ENCODE assay signal across 21 mouse cellular contexts in the genomic region with DNA sequence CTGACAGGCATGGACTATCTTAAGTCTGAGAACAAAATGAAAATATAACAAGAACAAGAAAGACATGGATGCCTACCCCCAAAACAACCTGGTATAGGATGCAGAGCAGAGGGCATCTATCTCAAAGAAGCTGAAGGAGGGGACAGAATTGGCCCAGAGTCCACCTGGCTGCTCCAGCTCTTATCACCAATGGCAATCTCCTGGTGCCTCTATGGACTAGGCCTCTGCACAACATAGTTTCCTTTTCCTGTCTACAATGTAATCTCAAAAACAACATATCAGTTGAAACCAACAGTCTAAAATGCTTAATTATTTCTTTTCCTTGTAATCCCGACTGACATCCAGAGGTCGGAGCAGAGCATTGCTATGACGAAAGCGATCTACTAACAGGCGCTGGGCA. TPM values are rescaled to one million over a fixed set of nuclear protein-coding genes. Genes with fewer than 3 reads are reported as not detected.
DNase-seq lines count a peak whose midpoint lies in the region; ATAC-seq and TF ChIP-seq lines count a peak whose summit lies in the region.
"Had no signal": no experiment of that assay in that cellular context is flagged by ENCODE, and none has a peak within 500 bp of the region (broad histone marks: within the 10 kb centered on the region; RNA-seq: fewer than 3 reads in every experiment).

No protein-coding gene starts in this region.

- H3K4me3 ChIP-seq in heart, embryonic 11.5 days (ENCODE audit: low read depth, low read length) = no peak overlapping the region
- H3K4me3 ChIP-seq in MEL (ENCODE audit: control insufficient read depth in 1 of 2, insufficient read depth in 1 of 2, low read depth in 2 of 2, low read length in 2 of 2) = no peak overlapping the region

- H3K79me2 ChIP-seq in MEL (ENCODE audit: control insufficient read depth, insufficient read depth, low read length, poor library complexity) = no peaks in the 10 kb centered on the region

- TF ChIP-seq POLR2A in MEL (IDR thresholded peaks at IDR 0.05; ENCODE audit: control insufficient read depth in 1 of 2, insufficient read depth in 1 of 2, low read depth in 1 of 2, low read length in 2 of 2, poor library complexity in 1 of 2) = no peak

- no peaks in the 10 kb centered on the region for H3K4me1 ChIP-seq in heart, embryonic 11.5 days (ENCODE audit: control insufficient read depth, insufficient read depth, low read length)
- no peaks in the 10 kb centered on the region; a peak in 1 of 4 replicates for H3K4me1 ChIP-seq in MEL (ENCODE audit: control insufficient read depth in 1 of 2, insufficient read depth in 2 of 2, low read length in 2 of 2)

- ATAC-seq in heart, embryonic 11.5 days (replicated peaks; ENCODE audit: insufficient number of reproducible peaks, low FRiP score, low TSS enrichment) = no peak
- ATAC-seq: activated CD4-positive, CD25-positive, alpha-beta regulatory T cell, adult 4 months; CD4-positive, CD25-positive, alpha-beta regulatory T cell, adult 4 months; Patski had no signal

- H3K27ac ChIP-seq in heart, embryonic 11.5 days (ENCODE audit: low read depth, low read length) = no peak overlapping the region
- H3K27ac ChIP-seq in MEL (ENCODE audit: control insufficient read depth, low read depth, low read length) = no peak overlapping the region

- no peaks in the 10 kb centered on the region for H3K27me3 ChIP-seq in heart, embryonic 11.5 days (ENCODE audit: control insufficient read depth, insufficient read depth, low read length)
- no peaks in the 10 kb centered on the region for H3K27me3 ChIP-seq in MEL (ENCODE audit: control insufficient read depth in 1 of 2, insufficient read depth in 2 of 2, low read length in 2 of 2)
- H3K27me3 ChIP-seq: CH12.LX, Patski had no signal

- TF ChIP-seq EP300 in MEL (IDR thresholded peaks at IDR 0.05; ENCODE audit: low read depth in 1 of 2, low read length in 2 of 2) = no peak

- TF ChIP-seq RAD21 in MEL (IDR thresholded peaks at IDR 0.05; ENCODE audit: low read depth, low read length) = no peak

- WGBS in heart, embryonic 11.5 days (ENCODE audit: insufficient replicate concordance) = 92% methylated on average over 5 of the region's 5 CpGs

- TF ChIP-seq CTCF in MEL (IDR thresholded peaks at IDR 0.05 in 2 of 3, conservative IDR thresholded peaks at IDR 0.05 in 1 of 3; ENCODE audit: control insufficient read depth in 1 of 3, insufficient read depth in 1 of 3, low read depth in 2 of 3, low read length in 3 of 3, poor library complexity in 1 of 3, severe bottlenecking in 1 of 3) = no peak

- H3K4me2 ChIP-seq in heart, embryonic 11.5 days = no peak overlapping the region

- H3K9ac ChIP-seq in heart, embryonic 11.5 days (ENCODE audit: low read depth, low read length) = no peak overlapping the region
- H3K9ac ChIP-seq in MEL (ENCODE audit: control insufficient read depth, low read depth, low read length, poor library complexity, severe bottlenecking) = no peak overlapping the region

- no peaks in the 10 kb centered on the region for H3K36me3 ChIP-seq in heart, embryonic 11.5 days (ENCODE audit: control insufficient read depth, insufficient read depth, low read length)
- H3K36me3 ChIP-seq in MEL (ENCODE audit: control insufficient read depth in 1 of 2, insufficient read depth in 2 of 2, low read length in 2 of 2) = no peaks in the 10 kb centered on the region
- H3K36me3 ChIP-seq: G1E had no signal

- peak; percentile 55 for DNase-seq in heart, adult 11 months
- DNase-seq in MEL (ENCODE audit: low read depth, low spot score) = no peak
- no peak for DNase-seq in spleen, postnatal 10 days (ENCODE audit: low spot score in 2 of 2)
- DNase-seq: adrenal gland, adult 2 months; adrenal gland, adult 8-10 months; adrenal gland, postnatal 10 days; adrenal gland, postnatal 14 days; adrenal gland, postnatal 25 days; adrenal gland, postnatal 36 days; B cell, adult 2 months; cerebellum, adult 11 months; cerebellum, adult 11-12 months; cerebellum, adult 18-20 months; cerebellum, adult 2 months had no signal

- H3K9me3 ChIP-seq in heart, embryonic 11.5 days (replicated peaks; ENCODE audit: control insufficient read depth, low read length) = no peaks in the 10 kb centered on the region
- H3K9me3 ChIP-seq in MEL (replicated peaks; ENCODE audit: insufficient read depth, low read length) = no peaks in the 10 kb centered on the region
- H3K9me3 ChIP-seq: G1E had no signal

TF ChIP-seq in MEL, 35 proteins besides CTCF, POLR2A, EP300 and RAD21:
- no peak for TF ChIP-seq JUND (IDR thresholded peaks at IDR 0.05; ENCODE audit: low read depth, low read length)
- 0 out of 2 replicates have a peak, but pooled peaks have one; percentile 20 for TF ChIP-seq GATA1 (IDR thresholded peaks at IDR 0.05; ENCODE audit: low read depth, low read length)

RNA-seq across cellular contexts. Expression of a gene that starts 29.4 kb away (rescaled TPM):
- 24.3 and 27.9 TPM in 2 replicates for polyA plus RNA-seq in heart, embryonic 11.5 days (2014; fragmentation: Nextera tagmentation; extraction: Ambion mirVana)
- 24.7 and 27.5 TPM in 2 replicates for total RNA-seq in MEL (2012; rRNA removed)
- polyA plus RNA-seq in MEL (2012; ENCODE audit: insufficient read depth in 1 of 2, insufficient read length in 2 of 2, low read depth in 1 of 2, low replicate concordance in 2 of 2, missing spikeins in 1 of 2) = 100 to 1,000 TPM in 1 of 2 experiments, 10 to 100 TPM in 1; 37.3 to 191 TPM

RNA-seq across cellular contexts. Expression of a gene that starts 36.8 kb away (rescaled TPM):
- polyA plus RNA-seq in heart, embryonic 11.5 days (2014; fragmentation: Nextera tagmentation; extraction: Ambion mirVana) = not detected in 2 replicates
- total RNA-seq in MEL (2012; rRNA removed) = not detected in 2 replicates
- polyA plus RNA-seq in MEL (2012; ENCODE audit: insufficient read depth in 1 of 2, insufficient read length in 2 of 2, low read depth in 1 of 2, low replicate concordance in 2 of 2, missing spikeins in 1 of 2) = under 1 TPM in 1 of 2 experiments, not detected in 1; 0.06 TPM
- total RNA-seq: ES-E14, G1E had no signal
- polyA plus RNA-seq: activated CD4-positive, CD25-positive, alpha-beta regulatory T cell, adult 4 months; adrenal gland, adult 2 months; CD4-positive, CD25-positive, alpha-beta regulatory T cell, adult 4 months; G1E; Patski had no signal
